Mouse (Mus musculus) liver, postnatal 0 days (tissue): Measurements from ENCODE around the gene Mum1. TPM values are rescaled to one million over a fixed set of nuclear protein-coding genes. Genes with fewer than 3 reads are reported as not detected.
"Not testable (repeated sequence)": the region's sequence is repeated elsewhere in the genome, so short reads cannot be mapped to it uniquely, and the experiment has no call there.

Experiments used
- ATAC-seq: fragments of 200-750 bp; cut with Nextera tagmentation; 2 replicates; pipeline ENCODE4 v1.8.0; 2017; ENCODE audit warnings: mild to moderate bottlenecking, moderate library complexity
- DNase-seq: peaks from one replicate; pipeline ENCODE4 v3.0.0-alpha.2; 2016
- H3K27ac ChIP-seq: fragments of 300-500 bp; sonication (generic); 2 replicates; pipeline ENCODE4 v1.5.1; 2014; ENCODE audit warnings: antibody characterized with exemption, moderate library complexity, mild to moderate bottlenecking, low read depth
- H3K27me3 ChIP-seq: fragments of 300-500 bp; sonication (generic); 2 replicates; pipeline ENCODE4 v1.6.1; 2014; ENCODE audit warnings: low read length, control low read depth, mixed read lengths; ENCODE audit not compliant: insufficient read depth
- H3K36me3 ChIP-seq: fragments of 300-500 bp; sonication (generic); replicated peaks from 2 replicates; pipeline ENCODE4 v1.6.1; 2014; ENCODE audit warnings: mild to moderate bottlenecking, control low read depth, low read length, moderate library complexity, mixed read lengths; ENCODE audit not compliant: insufficient read depth
- H3K4me1 ChIP-seq: fragments of 300-500 bp; sonication (generic); 2 replicates; pipeline ENCODE4 v1.6.1; 2014; ENCODE audit warnings: antibody characterized with exemption, mild to moderate bottlenecking, control low read depth; ENCODE audit not compliant: insufficient read depth
- H3K4me2 ChIP-seq: fragments of 300-500 bp; sonication (generic); 2 replicates; pipeline ENCODE4 v1.6.1; 2014; ENCODE audit warnings: low read depth, mild to moderate bottlenecking, low read length, moderate library complexity, mixed read lengths
- H3K4me3 ChIP-seq: fragments of 300-500 bp; sonication (generic); 2 replicates; pipeline ENCODE4 v1.5.1; 2014; ENCODE audit warnings: low read depth, low read length
- H3K9ac ChIP-seq: fragments of 300-500 bp; sonication (generic); replicated peaks from 2 replicates; pipeline ENCODE4 v1.6.1; 2014; ENCODE audit warnings: mild to moderate bottlenecking, moderate library complexity
- H3K9me3 ChIP-seq: fragments of 300-500 bp; sonication (generic); 2 replicates; pipeline ENCODE4 v1.6.1; 2016; ENCODE audit warnings: mild to moderate bottlenecking, control low read depth, low read length, mixed read lengths
- CTCF ChIP-seq: sonication (generic); IDR thresholded peaks from 2 replicates; pipeline ENCODE4 v1.5.1; 2016; ENCODE audit warnings: antibody characterized with exemption, low read depth
- EP300 ChIP-seq: IDR thresholded peaks from 2 replicates; pipeline ENCODE4 v1.6.1; 2016; ENCODE audit warnings: antibody characterized with exemption, low read depth, mild to moderate bottlenecking
- WGBS: fragments of 180-500 bp; shearing (Covaris S2); extraction: QIAGEN DNeasy Blood & Tissue Kit; methylation state at CpG from one replicate; pipeline ENCODE4 v1.1.7; 2014; ENCODE audit not compliant: insufficient replicate concordance; 5-methylcytosine and 5-hydroxymethylcytosine counted together
- polyA plus RNA-seq: library from polyadenylated mRNA; unstranded; fragments of >200 nt; fragmentation: Nextera tagmentation; extraction: Ambion mirVana; gene quantifications from 2 replicates; pipeline ENCODE4 v1.2.1, GENCODE M21; 2015

The Mum1 gene
- polyA plus RNA-seq, 1 experiment from 2014 or later = 13.3 TPM

DNA sequence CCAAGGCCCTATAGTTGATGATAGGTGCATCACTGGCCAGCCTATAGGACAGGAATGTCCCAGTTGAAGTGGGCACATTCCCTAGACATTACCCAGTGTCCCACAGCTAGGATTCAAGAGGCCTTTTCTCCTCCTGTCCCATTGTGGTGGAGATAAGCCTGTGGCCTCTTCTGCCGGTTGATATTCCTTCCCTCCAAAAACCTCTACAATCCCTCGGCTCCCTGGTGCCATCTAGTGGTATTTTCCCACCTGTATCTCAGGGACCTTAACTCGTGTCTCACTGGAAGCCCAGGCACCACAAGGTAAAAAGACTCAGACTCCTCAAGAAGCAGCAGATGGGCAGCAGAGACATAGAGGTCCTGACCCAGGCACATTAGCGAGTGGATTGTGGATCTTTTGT lies 19.4 kb downstream of the Mum1 start:
- peaks cover 34% of the 10 kb centered on the region for H3K36me3 ChIP-seq
- no peak overlapping the region for H3K27ac ChIP-seq
- DNase-seq = peak; percentile 83
- no peaks in the 10 kb centered on the region for H3K27me3 ChIP-seq
- no peak for ATAC-seq
- H3K4me3 ChIP-seq = no peak overlapping the region
- H3K4me1 ChIP-seq = peaks cover 13% of the 10 kb centered on the region
- no peak overlapping the region for H3K9ac ChIP-seq
- no peaks in the 10 kb centered on the region for H3K9me3 ChIP-seq
- no peak for TF ChIP-seq EP300
- TF ChIP-seq CTCF = peak; percentile 95
- no peak overlapping the region for H3K4me2 ChIP-seq
- 2% methylated on average over 4 of the region's 4 CpGs for WGBS

GRCm38 (mm10) chr10:80247849-80248248 lies 21.6 kb downstream of the Mum1 start:
- no peak for DNase-seq
- H3K9ac ChIP-seq = no peak overlapping the region
- TF ChIP-seq EP300 = no peak
- TF ChIP-seq CTCF = peak; percentile 58
- peaks cover 15% of the 10 kb centered on the region for H3K36me3 ChIP-seq
- ATAC-seq = no peak
- H3K4me2 ChIP-seq = peak overlapping the region; percentile 87; the same call in 1 of the 2 replicates
- H3K27ac ChIP-seq = no peak overlapping the region
- peaks cover 17% of the 10 kb centered on the region for H3K4me1 ChIP-seq
- H3K4me3 ChIP-seq = no peak overlapping the region
- 62% methylated on average over 6 of the region's 6 CpGs for WGBS
- no peaks in the 10 kb centered on the region for H3K9me3 ChIP-seq
- H3K27me3 ChIP-seq = no peaks in the 10 kb centered on the region

- peaks cover 13% of the 10 kb centered on the region for H3K36me3 ChIP-seq
- not testable (repeated sequence) for H3K9me3 ChIP-seq, H3K27ac ChIP-seq, ATAC-seq, DNase-seq, H3K27me3 ChIP-seq, H3K9ac ChIP-seq
- peaks cover 17% of the 10 kb centered on the region for H3K4me1 ChIP-seq
- H3K4me2 ChIP-seq = peak overlapping the region; percentile 87
- peak overlapping the region; percentile 86 for H3K4me3 ChIP-seq
- 30% methylated on average over 3 of the region's 3 CpGs for WGBS
Measured at GRCm38 (mm10) chr10:80248437-80248836, 22.2 kb downstream of the Mum1 start.

GRCm38 (mm10) chr10:80248971-80249640 lies 22.9 kb downstream of the Mum1 start, which contains the start of gene Ndufs7:
TSS of gene Ndufs7 (plus strand) at chr10:80249121.
- Histone ChIP-seq H3K36me3 (peaks cover 13% of the 10 kb centered on the region), H3K4me2 (peak within 1 kb of the TSS; percentile 87), H3K4me1 (peaks cover 17% of the 10 kb centered on the region), H3K4me3 (peak within 1 kb of the TSS; percentile 86), H3K9me3 (no peaks in the 10 kb centered on the region), H3K27ac (peak within 1 kb of the TSS; percentile 88), H3K27me3 (no peaks in the 10 kb centered on the region), H3K9ac (peak within 1 kb of the TSS; percentile 92)
- DNase-seq (peak; percentile 93), ATAC-seq (peak; percentile 92)
- under 1% methylated on average over 53 of the region's 53 CpGs for WGBS
- TF ChIP-seq CTCF (no peak), EP300 (peak; percentile 81)

DNA sequence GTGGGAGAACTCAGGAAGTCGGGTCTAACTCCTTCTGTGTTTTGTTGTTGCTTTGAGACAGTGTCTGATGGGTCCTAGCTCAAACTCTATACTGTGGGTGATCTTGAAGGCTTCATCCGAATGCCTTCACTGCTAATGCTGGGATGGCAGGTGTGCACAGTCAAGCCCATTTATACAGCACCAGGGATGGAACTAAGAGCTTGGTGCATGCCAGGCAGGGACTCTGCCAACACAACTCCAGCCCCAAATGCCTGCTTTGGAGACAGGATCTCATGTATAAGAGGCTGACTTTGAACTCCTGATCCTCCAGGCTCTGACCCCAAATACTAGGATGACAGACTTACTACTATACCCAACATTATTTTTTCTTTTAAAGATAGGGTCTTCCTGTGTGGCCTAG lies 23.8 kb downstream of the Mum1 start:
- peak overlapping the region; percentile 88 for H3K27ac ChIP-seq
- peaks cover 18% of the 10 kb centered on the region for H3K36me3 ChIP-seq
- peak overlapping the region; percentile 92 for H3K9ac ChIP-seq
- no peaks in the 10 kb centered on the region for H3K27me3 ChIP-seq
- H3K4me1 ChIP-seq = peaks cover 17% of the 10 kb centered on the region
- H3K9me3 ChIP-seq = no peaks in the 10 kb centered on the region
- peak overlapping the region; percentile 86 for H3K4me3 ChIP-seq
- TF ChIP-seq EP300 (no peak), CTCF (no peak)
- WGBS = 20% methylated on average over 2 of the region's 2 CpGs
- ATAC-seq = no peak
- DNase-seq = no peak
- peak overlapping the region; percentile 87 for H3K4me2 ChIP-seq

- Histone ChIP-seq H3K36me3 (peaks cover 23% of the 10 kb centered on the region), H3K27me3 (no peaks in the 10 kb centered on the region), H3K4me2 (peak overlapping the region; percentile 87), H3K4me3 (peak overlapping the region; percentile 86), H3K4me1 (peaks cover 12% of the 10 kb centered on the region), H3K9ac (peak overlapping the region; percentile 92; the same call in 1 of the 2 replicates), H3K9me3 (no peaks in the 10 kb centered on the region), H3K27ac (no peak overlapping the region)
- TF ChIP-seq CTCF = no peak
- no peak for TF ChIP-seq EP300
- no peak for ATAC-seq
- 80% methylated on average over 4 of the region's 4 CpGs for WGBS
- DNase-seq = no peak
Measured at GRCm38 (mm10) chr10:80250573-80250972, 24.3 kb downstream of the Mum1 start.
